Mouse (Mus musculus): ENCODE measurements at regions not wholly inside any gene's neighbourhood (a gene's known extent, or its start where the extent isn't known, plus 50 kb on each side); places are given as distances from the start of the nearest gene placed in this dataset.

DNA sequence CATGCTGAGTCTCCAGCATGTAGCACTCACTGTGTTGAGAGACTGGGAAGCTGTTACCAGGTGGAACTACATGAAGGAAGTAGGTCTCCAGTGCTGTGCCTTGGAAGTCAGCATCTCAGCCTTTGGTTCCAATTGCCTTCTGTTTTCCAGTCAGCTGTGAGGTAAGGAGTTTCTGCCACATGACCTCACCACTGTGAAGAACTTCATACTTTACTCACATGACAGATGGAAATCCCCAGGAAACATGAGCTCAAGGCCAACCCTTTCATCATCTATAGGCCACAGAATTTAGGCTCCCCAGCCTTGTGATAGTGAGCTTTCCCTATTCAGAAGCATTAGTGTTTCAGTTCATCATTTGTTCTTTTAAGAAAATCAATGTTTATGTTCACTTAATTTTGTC, 314.4 kb upstream of the Ngly1 start:
- TF ChIP-seq CTCF (conservative IDR thresholded peaks at IDR 0.05; ENCODE audit: low read length) (no peak), NANOG (IDR thresholded peaks at IDR 0.05; ENCODE audit: borderline replicate concordance, low read length) (no peak)
